Mouse (Mus musculus): ENCODE results near the gene Iqcd. TPM values are rescaled to one million over a fixed set of nuclear protein-coding genes. Genes with fewer than 3 reads are reported as not detected.

Gene Iqcd
- polyA plus RNA-seq, 1 experiment from 2014 or later = 0.69 TPM

DNA sequence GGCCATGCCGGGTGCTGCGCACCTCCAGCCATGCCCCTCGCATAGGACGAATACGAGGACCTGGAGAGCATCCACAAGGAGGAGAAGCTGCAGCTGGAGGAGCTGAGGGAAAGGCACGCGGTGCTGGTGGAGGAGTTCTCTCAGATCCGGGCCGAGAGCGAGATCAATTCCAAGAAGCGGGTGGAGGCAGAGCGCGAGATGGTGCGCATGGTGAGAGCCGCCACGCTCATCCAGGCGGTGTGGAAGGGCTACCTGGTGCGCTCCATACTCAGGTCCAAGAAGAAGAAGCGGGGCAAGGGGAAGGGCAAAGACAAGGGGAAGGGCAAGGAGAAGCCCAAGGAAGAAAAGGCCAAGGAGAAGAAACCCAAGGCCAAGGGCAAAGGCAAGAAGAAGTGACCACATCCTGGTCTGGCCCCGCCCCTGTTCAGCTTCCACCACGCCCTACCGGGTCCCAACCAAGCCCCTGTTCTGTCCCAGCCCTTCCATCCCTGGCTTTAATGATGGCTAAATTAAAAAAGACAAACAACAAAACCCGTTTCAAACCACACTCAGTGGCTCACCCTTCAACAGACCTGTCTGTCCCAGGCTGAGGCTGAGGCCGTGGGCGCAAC is 17.9 kb downstream of the Iqcd start:
- Histone ChIP-seq H3K4me3 (replicated peaks) (no peak overlapping the region), H3K4me1 (peaks cover 10% of the 10 kb centered on the region), H3K27ac (no peak overlapping the region), H3K36me3 (peaks cover 10% of the 10 kb centered on the region; the same call in 1 of the 2 replicates), H3K9me3 (no peaks in the 10 kb centered on the region), H3K9ac (no peak overlapping the region), H3K27me3 (replicated peaks) (no peaks in the 10 kb centered on the region), H3K4me2 (no peak overlapping the region)
- WGBS = 68% methylated on average over 25 of the region's 25 CpGs
- no peak for ATAC-seq (ENCODE audit: insufficient read depth, low FRiP score, low read depth)

DNA sequence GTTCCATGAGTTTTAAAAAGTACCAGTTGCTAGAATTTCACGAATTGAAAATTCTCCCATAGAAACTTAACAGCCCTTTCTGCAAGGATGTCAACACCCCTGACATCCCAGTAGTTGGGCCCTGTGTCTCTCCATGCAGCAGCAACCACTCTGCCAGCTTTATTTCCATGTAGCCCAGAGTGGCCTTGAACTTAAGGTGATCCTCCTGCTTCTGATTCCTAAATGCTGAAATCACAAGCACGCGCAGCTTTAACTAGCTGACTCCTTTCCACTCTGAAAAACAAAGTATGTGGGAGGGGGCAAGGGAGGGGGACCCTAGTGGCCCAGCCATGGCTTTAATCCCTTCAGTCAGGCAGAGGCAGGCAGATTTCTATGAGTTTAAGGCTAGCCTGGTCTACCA is 18.5 kb downstream of the Iqcd start:
- no peaks in the 10 kb centered on the region for H3K27me3 ChIP-seq (replicated peaks)
- no peak overlapping the region for H3K27ac ChIP-seq
- no peak overlapping the region for H3K9ac ChIP-seq
- H3K9me3 ChIP-seq = no peaks in the 10 kb centered on the region
- WGBS = 73% methylated on average over 3 of the region's 3 CpGs
- H3K4me3 ChIP-seq (replicated peaks) = no peak overlapping the region
- H3K36me3 ChIP-seq = peaks cover 10% of the 10 kb centered on the region; the same call in 1 of the 2 replicates
- H3K4me2 ChIP-seq = no peak overlapping the region
- no peak for ATAC-seq (ENCODE audit: insufficient read depth, low FRiP score, low read depth)
- H3K4me1 ChIP-seq = peaks cover 11% of the 10 kb centered on the region

DNA sequence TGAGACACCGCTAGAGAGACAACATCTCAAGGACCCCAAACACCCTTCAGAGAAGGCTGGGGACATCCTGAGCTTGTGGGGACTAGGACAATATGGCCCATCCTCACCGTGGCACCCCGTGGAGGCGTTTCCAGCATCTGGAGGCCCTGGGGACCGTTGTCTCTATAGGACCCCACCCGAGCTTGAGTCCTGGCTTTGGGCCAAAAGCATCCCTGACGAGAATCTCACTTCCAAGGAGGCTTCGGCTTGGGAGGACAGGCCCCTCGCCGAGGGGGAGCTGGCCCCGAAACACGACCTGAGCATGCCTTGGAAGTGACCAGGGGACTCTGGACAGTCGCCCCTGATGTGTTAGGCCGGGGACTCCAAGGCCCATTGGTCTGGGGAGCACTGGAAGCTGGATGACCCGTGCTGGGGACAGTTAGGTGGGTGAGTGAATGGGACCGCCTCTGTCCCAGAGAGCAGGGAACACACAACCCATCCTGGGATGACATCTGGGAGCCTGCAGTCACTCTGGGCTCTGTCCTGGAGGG is 20.5 kb downstream of the Iqcd start:
- Histone ChIP-seq H3K27ac (no peak overlapping the region), H3K9me3 (no peaks in the 10 kb centered on the region), H3K36me3 (peaks cover 10% of the 10 kb centered on the region; the same call in 1 of the 2 replicates), H3K9ac (no peak overlapping the region), H3K4me3 (replicated peaks) (no peak overlapping the region), H3K4me2 (no peak overlapping the region), H3K27me3 (replicated peaks) (no peaks in the 10 kb centered on the region), H3K4me1 (peaks cover 14% of the 10 kb centered on the region)
- WGBS = 83% methylated on average over 16 of the region's 16 CpGs
- no peak for ATAC-seq (ENCODE audit: insufficient read depth, low FRiP score, low read depth)

DNA sequence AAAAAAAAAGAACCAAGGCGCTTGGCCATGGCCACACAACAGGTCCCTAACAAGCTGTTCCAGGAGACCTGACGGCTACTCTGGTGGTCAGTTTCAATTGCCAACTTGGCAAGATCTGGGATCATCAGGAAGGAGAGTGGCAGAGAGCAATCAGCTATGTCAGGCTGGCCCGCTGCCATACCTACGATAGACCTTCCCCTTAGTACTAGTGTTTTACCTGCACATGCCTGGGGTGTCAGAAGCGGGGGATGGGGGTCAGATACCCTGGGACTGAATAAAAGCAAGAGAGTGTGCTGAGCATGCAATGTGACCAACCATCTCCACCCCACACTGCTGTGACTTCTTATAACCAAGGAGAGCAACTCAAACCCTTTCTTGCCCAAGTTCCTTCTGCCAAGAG is 22.1 kb downstream of the Iqcd start:
- H3K9me3 ChIP-seq = no peaks in the 10 kb centered on the region
- H3K4me3 ChIP-seq (replicated peaks) = peak overlapping the region; percentile 72; the same call in 1 of the 2 replicates
- WGBS = 88% methylated on average over 5 of the region's 5 CpGs
- H3K4me1 ChIP-seq = peaks cover 10% of the 10 kb centered on the region
- no peaks in the 10 kb centered on the region for H3K27me3 ChIP-seq (replicated peaks)
- peaks cover 10% of the 10 kb centered on the region; the same call in 1 of the 2 replicates for H3K36me3 ChIP-seq
- no peak overlapping the region for H3K27ac ChIP-seq
- no peak overlapping the region for H3K9ac ChIP-seq
- no peak for ATAC-seq (ENCODE audit: insufficient read depth, low FRiP score, low read depth)
- peak overlapping the region; percentile 72; the same call in 1 of the 2 replicates for H3K4me2 ChIP-seq

DNA sequence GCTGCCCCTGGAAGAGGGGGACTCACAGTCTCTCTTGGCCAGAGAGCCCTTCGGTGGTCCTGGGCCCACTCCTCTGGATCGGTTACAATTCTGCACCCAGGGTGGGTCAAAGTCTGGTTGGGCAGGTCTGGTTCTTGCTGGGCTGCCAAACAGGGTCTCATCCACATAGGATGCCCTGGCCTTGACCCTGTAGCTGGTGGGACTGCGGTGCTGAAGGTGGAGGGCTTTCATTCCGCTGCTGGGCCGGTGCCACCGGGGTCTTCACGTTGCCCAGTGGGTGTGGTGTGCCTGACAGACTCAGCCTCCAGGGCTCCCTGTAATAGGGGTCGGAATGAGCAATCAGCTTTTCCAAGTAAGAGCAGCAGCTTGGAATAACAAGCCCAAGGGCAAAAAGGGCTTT is 22.6 kb downstream of the Iqcd start:
- Histone ChIP-seq H3K4me3 (replicated peaks) (peak overlapping the region; percentile 72), H3K4me2 (peak overlapping the region; percentile 72), H3K27me3 (replicated peaks) (no peaks in the 10 kb centered on the region), H3K9me3 (no peaks in the 10 kb centered on the region), H3K4me1 (peaks cover 10% of the 10 kb centered on the region), H3K9ac (peak overlapping the region; percentile 17; the same call in 1 of the 2 replicates), H3K27ac (no peak overlapping the region), H3K36me3 (peaks cover 10% of the 10 kb centered on the region; the same call in 1 of the 2 replicates)
- ATAC-seq (ENCODE audit: insufficient read depth, low FRiP score, low read depth) = no peak
- 46% methylated on average over 8 of the region's 8 CpGs for WGBS

DNA sequence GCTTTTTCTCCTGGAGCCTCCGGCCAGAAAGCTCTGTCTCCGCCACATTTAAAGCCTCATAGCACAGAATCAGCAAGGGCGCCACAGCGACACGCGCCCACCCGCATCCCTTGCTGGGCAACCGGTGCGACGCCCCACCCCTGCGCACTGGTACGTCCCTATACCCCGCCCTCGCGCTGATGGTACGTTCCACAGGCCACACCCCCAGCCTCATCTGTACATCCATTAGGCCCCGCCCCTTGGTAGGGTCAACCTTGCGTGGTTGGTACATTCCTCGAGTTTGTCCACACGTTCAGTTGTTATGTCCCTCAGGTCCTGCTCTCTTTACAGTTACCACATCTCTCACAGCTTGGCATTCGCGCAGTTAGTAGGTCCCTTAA is 23.6 kb downstream of the Iqcd start, which contains the start of the genes Rita1 and Ddx54:
Gene Rita1 (minus strand): TSS at position 148 of the 380 bp plus-strand sequence.
Gene Ddx54 (plus strand): TSS at position 298 of the 380 bp plus-strand sequence.
- Histone ChIP-seq H3K36me3 (peaks cover 10% of the 10 kb centered on the region; the same call in 1 of the 2 replicates), H3K27me3 (replicated peaks) (no peaks in the 10 kb centered on the region), H3K27ac (peak within 1 kb of the TSS; percentile 84), H3K4me1 (peaks cover 10% of the 10 kb centered on the region), H3K9ac (peak within 1 kb of the TSS; percentile 47; the same call in 1 of the 2 replicates), H3K4me2 (peak within 1 kb of the TSS; percentile 76), H3K9me3 (no peaks in the 10 kb centered on the region), H3K4me3 (replicated peaks) (peak within 1 kb of the TSS; percentile 72)
- peak; percentile 80 for ATAC-seq (ENCODE audit: insufficient read depth, low FRiP score, low read depth)
- 0% methylated on average over 22 of the region's 22 CpGs for WGBS

DNA sequence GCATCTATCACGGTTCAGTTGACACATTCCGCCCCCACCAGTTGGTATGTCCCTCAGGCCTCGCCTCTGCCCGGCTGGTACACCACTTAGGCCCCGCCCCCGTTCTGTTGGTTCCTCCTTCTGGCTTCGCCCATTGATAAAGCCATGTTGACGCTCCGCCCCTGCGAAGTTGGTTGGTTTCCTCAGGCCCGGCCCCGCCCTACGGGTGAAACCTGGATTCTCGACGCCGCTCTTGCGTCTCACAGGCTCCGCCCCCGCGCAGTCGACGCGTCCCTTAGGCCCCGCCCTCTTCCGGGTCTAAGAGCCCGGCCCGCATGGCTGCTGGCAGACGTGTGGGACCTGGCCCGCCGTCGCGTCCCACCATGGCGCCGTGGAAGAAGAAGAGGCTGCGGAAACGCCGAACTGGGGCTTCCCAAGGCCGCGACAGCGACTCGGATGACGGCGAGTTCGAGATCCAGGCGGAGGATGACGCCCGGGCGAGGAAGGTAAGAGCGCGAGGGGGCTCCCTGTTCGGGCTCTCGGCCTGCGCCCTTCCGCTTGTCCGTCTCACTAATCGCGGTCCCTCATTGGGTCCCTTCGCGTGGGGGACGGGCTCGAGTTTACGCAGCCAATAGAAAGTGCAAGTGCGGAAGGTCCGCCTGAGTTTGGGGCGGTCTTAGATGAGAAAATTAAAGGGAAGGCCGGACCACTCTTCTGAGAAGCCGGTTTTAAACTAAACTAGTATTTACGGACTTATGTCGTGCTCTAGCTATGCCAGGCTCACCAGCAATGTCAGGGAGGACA is 24.2 kb downstream of the Iqcd start:
- Histone ChIP-seq H3K4me3 (replicated peaks) (peak overlapping the region; percentile 72), H3K27ac (peak overlapping the region; percentile 84), H3K9me3 (no peaks in the 10 kb centered on the region), H3K4me1 (peaks cover 10% of the 10 kb centered on the region), H3K27me3 (replicated peaks) (no peaks in the 10 kb centered on the region), H3K36me3 (peaks cover 10% of the 10 kb centered on the region), H3K4me2 (peak overlapping the region; percentile 76), H3K9ac (peak overlapping the region; percentile 47; the same call in 1 of the 2 replicates)
- WGBS = under 1% methylated on average over 69 of the region's 69 CpGs
- peak; percentile 91 for ATAC-seq (ENCODE audit: insufficient read depth, low FRiP score, low read depth)

DNA sequence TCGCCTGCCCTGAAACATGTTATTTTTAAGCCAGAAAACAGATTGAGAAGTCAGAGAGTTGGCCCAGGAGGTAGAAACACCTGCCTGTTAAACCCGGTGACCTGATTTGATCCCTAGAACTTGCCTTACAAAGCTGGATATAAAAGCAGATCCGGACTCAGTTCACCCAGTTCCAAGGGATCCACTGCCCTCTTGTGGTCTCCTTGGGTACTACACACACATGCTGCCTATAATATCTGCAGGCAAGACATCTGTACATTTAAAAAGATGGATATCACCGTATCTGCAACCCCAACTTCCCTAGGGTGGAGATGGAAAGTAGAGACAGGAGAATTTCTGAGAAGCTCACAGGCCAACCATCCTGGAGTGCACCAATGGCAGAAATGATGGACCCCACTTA is 27.1 kb downstream of the Iqcd start:
- H3K9me3 ChIP-seq = no peaks in the 10 kb centered on the region
- ATAC-seq (ENCODE audit: insufficient read depth, low FRiP score, low read depth) = no peak
- no peak overlapping the region for H3K27ac ChIP-seq
- no peak overlapping the region for H3K4me3 ChIP-seq (replicated peaks)
- no peaks in the 10 kb centered on the region for H3K27me3 ChIP-seq (replicated peaks)
- H3K4me1 ChIP-seq = peaks cover 10% of the 10 kb centered on the region
- no peak overlapping the region for H3K4me2 ChIP-seq
- peaks cover 32% of the 10 kb centered on the region for H3K36me3 ChIP-seq
- no peak overlapping the region for H3K9ac ChIP-seq
- WGBS = 98% methylated on average over 4 of the region's 4 CpGs

DNA sequence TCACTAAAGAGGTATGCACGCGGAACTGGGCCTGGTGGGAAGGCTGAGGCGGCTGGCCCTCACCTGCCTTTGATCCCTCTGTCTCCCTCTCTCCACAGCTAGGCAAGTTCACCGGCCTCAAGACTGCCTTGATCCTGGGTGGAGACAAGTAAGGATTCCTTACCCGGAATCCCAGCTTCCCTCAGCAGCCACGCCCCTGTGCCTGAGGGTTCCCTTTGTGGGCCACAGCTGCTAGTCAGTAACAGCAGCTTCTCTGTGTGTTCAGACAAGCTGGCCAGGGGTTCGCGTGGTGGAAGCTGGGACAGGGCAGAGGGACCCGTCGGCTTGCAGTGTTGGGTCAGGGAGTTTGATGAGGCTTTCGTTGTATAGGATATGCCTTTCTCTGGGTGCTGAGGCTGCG is 30.0 kb downstream of the Iqcd start:
- WGBS = 85% methylated on average over 12 of the region's 12 CpGs
- H3K36me3 ChIP-seq = peaks cover 61% of the 10 kb centered on the region
- H3K4me3 ChIP-seq (replicated peaks) = no peak overlapping the region
- no peaks in the 10 kb centered on the region for H3K27me3 ChIP-seq (replicated peaks)
- no peak overlapping the region for H3K27ac ChIP-seq
- no peak for ATAC-seq (ENCODE audit: insufficient read depth, low FRiP score, low read depth)
- H3K9me3 ChIP-seq = no peaks in the 10 kb centered on the region
- no peak overlapping the region for H3K4me2 ChIP-seq
- H3K4me1 ChIP-seq = peaks cover 3% of the 10 kb centered on the region; the same call in 1 of the 2 replicates
- H3K9ac ChIP-seq = no peak overlapping the region

DNA sequence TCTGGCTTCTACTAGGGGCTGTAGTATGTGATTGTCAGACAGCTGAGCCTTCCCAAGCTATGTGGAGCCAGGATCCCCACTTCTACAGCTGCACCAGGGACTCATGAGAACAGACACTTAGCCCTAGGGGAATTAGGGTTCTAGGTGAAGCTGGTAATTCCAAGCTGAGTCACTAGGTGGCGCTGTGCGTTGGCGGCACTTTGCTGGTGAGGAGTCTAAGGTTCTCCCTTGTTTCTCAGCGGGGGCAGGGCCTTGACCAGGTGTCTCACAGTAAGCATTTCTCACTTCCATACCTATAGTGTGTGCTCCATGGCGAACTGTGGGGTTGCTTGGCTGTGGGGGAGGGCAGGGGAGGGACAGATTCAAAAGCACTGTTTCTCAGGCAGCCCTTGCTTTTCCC is 30.4 kb downstream of the Iqcd start:
- 22% methylated on average over 5 of the region's 5 CpGs for WGBS
- no peak for ATAC-seq (ENCODE audit: insufficient read depth, low FRiP score, low read depth)
- Histone ChIP-seq H3K4me1 (no peaks in the 10 kb centered on the region), H3K27ac (no peak overlapping the region), H3K9ac (no peak overlapping the region), H3K9me3 (no peaks in the 10 kb centered on the region), H3K27me3 (replicated peaks) (no peaks in the 10 kb centered on the region), H3K4me2 (no peak overlapping the region), H3K4me3 (replicated peaks) (no peak overlapping the region), H3K36me3 (peaks cover 65% of the 10 kb centered on the region)

DNA sequence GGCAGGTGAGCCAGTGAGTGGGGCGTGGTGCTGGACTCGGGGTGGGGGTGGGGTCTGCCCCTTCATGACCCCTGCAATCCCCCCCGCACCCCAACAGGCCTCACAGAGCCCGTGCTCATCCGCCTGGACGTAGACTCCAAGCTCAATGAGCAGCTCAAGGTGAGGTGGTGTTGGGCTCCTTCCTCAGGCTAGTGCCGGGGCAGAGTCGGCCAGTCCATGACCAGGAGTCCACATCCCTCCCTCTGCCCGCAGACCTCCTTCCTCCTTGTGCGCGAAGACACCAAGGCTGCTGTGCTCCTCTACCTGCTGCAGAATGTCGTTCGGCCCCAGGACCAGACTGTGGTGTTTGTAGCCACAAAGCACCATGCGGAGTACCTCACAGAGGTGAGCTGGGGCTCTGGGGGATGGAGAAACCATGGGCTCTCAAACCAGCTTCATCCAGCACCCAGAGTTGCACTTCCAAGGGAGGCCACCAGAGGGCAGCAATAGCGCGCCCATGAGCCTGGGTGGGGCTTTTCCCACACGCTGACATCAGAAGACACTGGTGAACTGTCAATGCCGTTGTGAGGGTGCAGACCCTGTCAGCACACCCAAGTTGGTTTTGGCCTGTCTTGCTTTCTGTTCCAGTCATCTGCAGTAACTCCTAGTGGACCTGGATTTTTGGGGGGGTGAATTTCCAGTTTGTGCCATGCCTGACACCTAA is 31.7 kb downstream of the Iqcd start:
- 68% methylated on average over 18 of the region's 18 CpGs for WGBS
- peaks cover 78% of the 10 kb centered on the region for H3K36me3 ChIP-seq
- no peak for ATAC-seq (ENCODE audit: insufficient read depth, low FRiP score, low read depth)

More for the DNA sequence above, 31.7 kb downstream of the Iqcd start:
- no peak overlapping the region for H3K4me2 ChIP-seq
- H3K4me1 ChIP-seq = no peaks in the 10 kb centered on the region
- H3K27me3 ChIP-seq (replicated peaks) = no peaks in the 10 kb centered on the region
- no peaks in the 10 kb centered on the region for H3K9me3 ChIP-seq
- no peak overlapping the region for H3K27ac ChIP-seq
- no peak overlapping the region for H3K4me3 ChIP-seq (replicated peaks)
- no peak overlapping the region for H3K9ac ChIP-seq
